Mouse (Mus musculus) erythroblast, embryonic 14.5 days (primary cell): ENCODE measurements around the gene Tubg2.

ENCODE experiments used
- GATA1 ChIP-seq: IDR thresholded peaks from 2 replicates; pipeline ENCODE4 v1.6.1; 2012; ENCODE audit warnings: low read length, inconsistent platforms, mixed read lengths
- TAL1 ChIP-seq: IDR thresholded peaks from 3 replicates; pipeline ENCODE4 v1.6.1; 2012; ENCODE audit warnings: low read length, inconsistent platforms, mixed read lengths

GRCm38 (mm10) chr11:101155151-101155550 lies 556 bp upstream of the Tubg2 start:
- TF ChIP-seq GATA1 (no peak), TAL1 (no peak)
